Mouse (Mus musculus) cerebral cortex, adult 2 months (tissue): ENCODE results near the gene Espn.

Source experiments
- WGBS: fragments of 180-500 bp; shearing (Covaris S2); methylation state at CpG from one replicate; pipeline ENCODE4 v1.1.7; 2018; 5-methylcytosine and 5-hydroxymethylcytosine counted together

The Espn gene

DNA sequence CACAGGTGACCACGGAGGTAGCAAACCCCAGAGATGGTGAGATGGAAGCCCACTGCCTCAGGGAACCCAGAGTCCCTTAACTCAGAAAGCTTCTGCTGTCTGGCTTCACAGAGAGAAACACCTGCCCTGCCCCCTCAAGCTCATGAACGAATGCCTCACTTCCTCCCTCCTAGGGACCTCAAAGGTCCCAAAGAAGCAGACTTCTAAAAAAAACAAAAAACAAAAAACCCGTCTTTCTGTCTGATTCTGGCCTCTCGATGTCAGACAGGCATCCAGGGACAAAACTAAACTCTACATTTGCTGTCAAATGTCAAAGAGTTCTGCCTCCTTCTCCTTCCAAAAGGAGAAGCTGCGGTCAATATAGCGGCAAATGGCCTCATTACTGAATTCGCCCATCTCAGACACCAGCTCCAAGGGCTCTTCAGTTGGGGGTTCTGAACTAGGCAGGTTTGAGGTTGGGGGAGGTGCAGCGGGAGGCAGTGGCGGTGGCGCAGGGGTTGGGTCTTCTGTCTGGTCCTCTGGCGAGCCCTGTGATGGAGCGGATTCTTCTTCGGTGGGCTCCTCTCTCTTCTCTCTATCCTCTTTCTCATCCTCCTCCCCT is 27.7 kb downstream of the Espn start:
- 23% methylated on average over 13 of the region's 13 CpGs for WGBS

DNA sequence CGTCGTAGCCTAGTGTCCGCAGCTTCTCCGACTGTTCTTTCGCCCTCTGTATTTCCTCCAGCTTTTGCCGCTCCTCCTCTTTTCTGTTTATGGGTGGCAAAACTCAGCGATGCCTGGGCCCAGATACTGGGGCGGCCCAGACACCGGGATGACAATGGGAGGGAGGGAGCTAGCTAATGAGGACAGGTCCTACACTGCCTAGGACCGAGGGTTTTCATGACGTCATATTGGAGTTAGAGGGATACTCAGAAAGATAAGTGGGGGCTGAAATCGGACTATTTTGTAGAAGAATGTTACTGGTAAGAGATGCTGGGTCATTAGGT is 31.0 kb downstream of the Espn start:
- 6% methylated on average over 12 of the region's 12 CpGs for WGBS

DNA sequence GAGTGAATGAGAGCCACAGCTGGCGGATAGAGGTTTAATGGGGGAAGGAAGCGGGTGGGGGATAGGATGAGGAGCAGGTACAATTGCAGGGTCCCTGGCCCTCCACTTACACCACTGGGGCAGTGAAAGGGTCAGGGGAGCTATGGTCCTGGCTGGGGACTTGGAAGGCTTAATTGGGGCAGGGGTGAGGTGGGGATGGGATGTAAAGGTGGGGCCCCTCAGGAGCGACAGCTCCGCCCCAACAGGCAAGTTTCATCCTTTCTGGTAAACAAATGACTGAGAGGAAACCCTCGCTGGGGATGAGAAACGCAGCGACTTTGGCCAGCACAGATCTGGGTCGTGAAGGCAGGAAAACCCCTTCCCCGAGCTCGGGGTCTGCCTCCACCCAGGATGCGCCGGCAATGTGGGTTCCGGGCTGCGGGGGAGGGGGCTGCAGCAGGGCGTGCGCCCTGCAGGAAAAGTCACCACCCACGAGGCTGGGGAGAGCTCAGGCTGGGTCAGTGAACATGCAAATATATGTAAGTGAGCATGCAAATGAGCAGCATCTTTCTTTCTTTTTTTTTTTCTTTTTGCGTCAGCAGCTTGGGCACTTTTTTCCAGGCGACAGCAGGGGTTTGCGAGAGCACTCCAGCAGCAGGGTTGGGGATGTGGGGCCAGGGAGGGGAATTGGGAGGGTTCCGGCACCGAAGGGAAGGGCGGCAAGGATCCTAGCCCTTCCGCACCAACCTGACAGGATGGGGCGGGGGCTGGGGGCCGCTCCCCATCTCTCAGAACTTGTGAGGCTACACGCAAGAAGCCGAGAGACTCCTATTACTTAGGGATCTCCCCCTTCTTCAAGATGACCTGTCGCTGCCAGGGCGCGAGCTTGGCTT is 31.6 kb downstream of the Espn start:
- WGBS, result 5% methylated on average over 31 of the region's 31 CpGs

DNA sequence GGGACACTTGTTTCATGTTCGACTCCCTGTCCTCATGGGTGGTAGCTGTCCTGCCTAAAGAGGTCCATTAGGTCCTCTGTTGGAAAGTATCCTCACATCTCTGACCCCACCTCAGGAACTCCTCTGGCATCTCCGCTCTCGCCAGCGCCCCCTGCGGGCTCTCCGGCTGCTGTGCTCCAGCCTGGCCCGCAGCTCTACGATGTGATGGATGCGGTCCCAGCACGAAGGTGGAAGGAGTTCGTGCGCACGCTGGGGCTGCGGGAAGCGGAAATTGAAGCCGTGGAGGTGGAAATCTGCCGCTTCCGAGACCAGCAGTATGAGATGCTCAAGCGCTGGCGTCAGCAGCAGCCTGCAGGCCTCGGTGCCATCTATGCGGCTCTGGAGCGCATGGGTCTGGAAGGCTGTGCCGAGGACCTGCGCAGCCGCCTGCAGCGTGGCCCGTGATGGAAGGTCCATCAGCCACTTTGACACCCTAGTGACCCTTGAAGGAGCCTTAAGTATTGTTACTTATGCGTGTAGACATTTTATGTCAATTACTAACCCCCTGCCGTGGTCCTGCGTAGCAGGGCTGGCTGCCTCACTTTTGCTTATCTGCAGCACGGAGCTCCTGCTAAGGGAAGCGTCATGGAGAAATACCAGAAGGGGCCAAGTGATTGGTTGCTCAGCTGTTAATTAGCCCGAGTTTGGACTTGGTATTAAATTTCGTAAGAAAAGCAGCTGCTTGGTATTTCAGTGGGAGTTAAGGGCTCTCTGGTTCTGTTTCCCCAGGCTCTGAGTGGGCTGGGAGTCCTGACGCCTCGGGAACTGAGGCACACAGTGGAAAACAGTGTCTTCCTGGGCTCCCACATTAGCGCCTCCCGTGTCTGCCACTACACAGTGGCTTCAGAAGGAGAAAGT is 32.5 kb downstream of the Espn start:
- 27% methylated on average over 39 of the region's 39 CpGs for WGBS

DNA sequence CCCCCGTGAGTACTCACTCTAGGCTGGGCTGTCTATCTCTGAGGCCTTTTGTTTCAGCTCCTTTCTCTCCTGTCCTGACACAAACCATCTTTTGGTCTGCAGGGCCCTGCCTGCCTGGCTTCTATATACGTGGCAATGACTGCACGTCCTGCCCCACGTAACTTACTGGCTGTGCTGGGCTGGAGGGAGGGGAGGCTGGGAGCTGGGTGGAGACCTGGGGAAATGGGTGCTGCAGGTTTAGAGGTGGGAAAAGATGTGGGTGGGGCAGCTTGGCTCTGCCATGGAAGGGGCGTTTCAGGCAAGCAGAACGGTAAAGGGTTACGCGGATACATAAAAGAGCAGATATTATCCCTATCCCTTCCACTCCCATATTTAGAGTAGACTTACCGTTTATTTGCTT is 34.6 kb downstream of the Espn start:
- 71% methylated on average over 9 of the region's 9 CpGs for WGBS

DNA sequence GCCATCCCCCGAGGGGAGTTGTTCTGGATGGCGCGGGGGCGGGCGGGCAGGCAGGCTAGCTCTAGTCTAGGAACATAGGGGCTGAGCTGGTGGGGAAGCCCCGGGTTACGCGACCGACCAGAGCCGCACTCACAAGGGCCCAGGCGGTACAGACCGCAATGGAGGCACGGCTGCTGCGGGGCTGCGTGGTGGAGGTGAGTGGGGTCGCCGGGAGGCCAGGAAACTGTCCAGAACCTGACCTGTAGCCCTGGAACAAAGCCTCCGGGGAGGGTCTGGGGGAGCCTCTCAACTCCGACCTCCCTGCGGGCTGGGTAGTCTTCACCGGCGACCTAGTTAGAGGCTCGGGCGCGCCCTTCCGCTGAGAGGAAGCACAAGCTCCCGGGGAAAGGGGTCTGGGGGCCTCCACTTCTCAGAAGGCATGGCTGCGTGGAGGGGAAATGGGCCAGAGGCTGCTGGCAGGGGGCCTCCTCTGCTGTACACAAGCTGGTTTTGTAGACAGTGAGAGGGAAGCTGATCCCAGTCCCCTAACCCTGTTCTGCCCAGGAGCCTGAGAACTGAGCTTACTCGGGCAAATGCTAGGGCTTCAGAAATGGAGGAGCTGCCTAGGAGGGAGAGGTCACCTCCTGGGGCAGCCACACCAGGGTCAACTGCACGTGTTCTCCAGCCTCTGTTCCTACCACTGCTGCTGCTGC is 36.1 kb downstream of the Espn start, which contains the start of gene Tnfrsf25:
TSS of gene Tnfrsf25 (plus strand) at position 14 of the 692 bp plus-strand sequence.
- WGBS, result 13% methylated on average over 30 of the region's 30 CpGs

DNA sequence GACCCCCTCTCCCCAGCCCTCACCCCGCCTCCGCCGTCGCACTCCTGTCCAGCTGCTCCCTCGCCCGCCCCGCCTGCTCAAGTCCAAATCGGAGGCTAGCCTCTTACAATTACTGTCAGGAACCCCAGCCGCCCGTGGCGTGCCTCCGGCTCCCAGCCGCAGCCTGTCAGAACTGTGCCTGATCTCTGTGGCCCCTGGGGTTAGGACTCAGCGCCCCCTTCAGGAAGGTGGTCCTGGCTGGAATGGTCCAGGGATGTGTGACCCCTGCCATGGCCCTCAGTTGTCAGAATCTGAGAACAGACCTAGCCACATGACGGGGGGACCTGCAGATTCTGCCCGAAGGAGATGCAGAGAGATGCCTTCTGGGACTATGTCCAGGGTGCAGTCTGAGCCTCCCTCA is 38.1 kb downstream of the Espn start:
- 77% methylated on average over 16 of the region's 16 CpGs for WGBS

DNA sequence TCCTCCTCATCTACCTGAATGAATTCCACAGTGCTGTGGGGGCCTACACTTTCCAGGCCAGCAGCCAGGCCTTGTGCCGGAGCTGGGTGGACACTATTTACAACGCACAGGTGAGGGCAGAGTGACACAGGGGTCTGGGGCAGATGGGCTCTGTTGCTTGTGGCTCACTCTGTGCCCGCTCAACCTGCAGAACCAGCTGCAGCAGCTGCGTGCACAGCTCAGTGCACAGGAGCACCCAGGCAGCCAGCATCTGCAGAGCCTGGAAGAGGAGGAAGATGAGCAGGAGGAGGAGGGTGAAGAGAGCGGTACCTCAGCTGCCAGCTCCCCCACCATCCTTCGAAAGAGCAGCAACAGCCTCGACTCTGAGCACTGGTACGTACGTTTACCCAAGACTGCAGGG is 39.8 kb downstream of the Espn start:
- 81% methylated on average over 9 of the region's 9 CpGs for WGBS

DNA sequence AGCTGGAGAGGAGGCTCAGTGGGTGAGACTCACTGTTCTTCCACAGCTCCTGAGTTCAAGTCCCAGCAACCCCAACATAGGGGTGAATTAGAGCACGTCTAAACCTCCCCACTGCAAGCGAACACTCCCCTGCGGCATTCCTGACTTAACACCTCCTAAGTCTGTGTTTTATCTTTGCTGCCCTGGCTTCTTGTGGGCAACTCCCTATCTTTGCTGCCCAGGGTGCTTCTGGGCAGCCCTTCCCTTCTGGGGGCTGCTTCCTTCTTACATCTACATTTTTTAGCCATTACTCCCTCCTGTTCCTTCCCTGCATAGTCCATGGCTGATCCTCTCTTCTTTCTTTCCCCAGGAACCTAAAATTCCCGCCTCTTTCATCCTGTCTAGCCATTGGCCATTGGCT is 41.5 kb downstream of the Espn start:
- WGBS, result 90% methylated on average over 4 of the region's 4 CpGs

DNA sequence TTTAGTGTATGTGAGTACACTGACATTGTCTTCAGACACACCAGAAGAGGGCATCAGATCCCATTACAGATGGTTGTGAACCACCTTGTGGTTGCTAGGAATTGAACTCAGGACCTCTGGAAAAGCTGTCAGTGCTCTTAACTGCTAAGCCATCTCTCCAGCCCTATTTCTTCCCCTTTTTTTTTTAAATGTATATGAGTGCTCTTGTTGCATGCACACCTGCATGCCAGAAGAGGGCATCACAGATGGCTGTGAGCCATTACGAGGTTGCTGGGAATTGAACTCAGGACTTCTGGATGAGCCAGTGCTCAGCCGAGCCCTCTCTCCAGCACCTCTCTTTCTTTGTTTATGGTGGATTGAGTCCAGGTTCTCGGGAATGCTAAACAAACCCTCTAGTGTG is 42.7 kb downstream of the Espn start:
- WGBS, result 81% methylated on average over 3 of the region's 3 CpGs

DNA sequence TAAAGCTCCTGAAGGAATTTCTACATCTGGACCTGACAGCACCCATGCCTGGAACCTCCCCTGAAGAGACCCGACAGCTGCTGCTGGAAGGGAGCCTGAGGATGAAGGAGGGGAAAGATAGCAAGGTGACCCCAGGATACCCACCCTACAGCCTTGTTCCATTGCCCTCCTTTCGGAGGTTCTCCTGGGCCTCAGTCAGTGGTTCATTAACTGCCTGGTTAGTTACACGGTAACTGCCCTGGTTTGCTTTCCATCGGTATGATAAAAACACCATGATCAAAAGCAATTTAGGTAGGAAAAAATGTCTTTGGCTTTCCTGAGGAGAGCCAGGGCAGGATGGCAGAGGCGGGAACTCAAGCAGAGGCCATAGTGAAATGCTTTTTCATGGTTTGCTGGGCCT is 43.5 kb downstream of the Espn start:
- WGBS, result 85% methylated on average over 5 of the region's 5 CpGs

DNA sequence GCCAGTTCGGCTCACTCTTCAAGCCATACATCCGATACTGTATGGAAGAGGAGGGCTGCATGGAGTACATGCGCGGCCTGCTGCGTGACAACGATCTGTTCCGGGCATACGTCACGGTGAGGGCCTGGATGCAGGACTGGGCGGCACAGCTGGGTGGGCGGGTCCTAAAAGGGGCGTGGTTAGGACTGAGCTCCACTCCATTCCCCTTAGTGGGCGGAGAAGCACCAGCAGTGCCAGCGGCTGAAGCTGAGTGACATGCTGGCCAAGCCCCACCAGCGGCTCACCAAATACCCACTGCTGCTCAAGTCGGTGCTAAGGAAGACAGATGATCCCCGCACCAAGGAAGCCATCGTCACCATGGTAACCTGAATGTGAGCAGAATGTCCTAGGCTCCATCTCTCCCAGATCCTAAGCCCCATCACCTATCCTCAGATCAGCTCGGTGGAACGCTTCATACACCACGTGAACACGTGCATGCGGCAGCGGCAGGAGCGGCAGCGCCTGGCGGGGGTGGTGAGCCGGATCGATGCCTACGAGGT is 44.1 kb downstream of the Espn start:
- WGBS, result 29% methylated on average over 30 of the region's 30 CpGs

DNA sequence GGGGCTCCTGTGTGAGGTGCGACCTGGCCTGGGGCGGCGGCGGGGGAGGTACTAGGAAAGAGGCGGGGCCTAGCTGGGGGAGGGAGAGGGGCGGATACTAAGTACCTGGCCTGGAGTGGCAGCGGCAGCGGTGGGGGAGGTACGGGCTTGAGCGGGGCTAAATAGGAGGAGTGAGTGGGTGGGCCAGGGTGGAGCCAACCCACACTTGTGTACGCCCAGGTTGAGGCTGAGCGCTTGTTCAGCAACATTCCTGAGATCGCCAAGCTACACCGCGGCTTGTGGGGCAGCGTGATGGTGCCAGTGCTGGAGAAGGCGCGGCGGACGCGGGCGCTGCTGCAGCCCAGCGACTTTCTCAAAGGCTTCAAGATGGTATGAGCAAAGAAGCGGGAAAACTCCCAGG is 44.7 kb downstream of the Espn start:
- WGBS, result 27% methylated on average over 24 of the region's 24 CpGs

DNA sequence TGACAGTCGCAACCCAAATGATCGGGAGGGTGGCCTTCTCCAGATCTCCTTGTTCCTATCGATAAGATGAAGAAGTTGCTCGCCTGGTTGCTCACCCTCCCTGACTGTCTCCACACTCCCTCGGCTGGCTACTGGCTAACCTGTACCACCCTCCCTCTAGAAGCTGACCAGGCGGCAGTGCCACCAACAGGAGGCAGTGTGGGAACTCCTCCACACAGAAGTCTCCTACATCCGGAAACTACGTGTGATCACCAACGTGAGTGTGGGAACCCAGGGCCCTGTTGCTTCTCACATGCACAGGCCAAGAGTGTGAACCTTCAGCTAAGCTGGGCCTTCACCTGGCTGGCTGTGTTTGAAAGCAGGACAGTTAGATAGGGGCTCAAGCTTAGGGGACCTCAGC is 45.4 kb downstream of the Espn start:
- 61% methylated on average over 9 of the region's 9 CpGs for WGBS

DNA sequence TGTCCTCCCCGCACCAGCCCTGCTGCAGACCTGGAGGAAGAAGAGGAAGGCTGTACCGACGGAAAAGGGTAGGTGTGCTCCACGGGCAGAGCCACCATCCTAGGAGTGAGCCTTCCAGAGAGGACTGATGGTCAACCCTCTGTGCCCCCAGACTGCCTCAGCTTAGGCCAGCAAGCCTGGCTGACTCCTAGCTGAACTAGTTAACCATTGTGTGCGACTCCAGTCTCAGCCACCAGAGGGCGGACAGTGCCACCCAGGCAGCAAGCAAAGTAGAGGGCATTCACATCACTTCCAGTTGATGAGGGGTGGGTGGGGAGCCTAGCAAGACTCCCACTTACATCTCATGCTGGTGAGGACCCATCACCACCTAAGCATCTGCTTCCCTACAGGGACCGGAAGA is 49.1 kb downstream of the Espn start:
- WGBS, result 43% methylated on average over 7 of the region's 7 CpGs

DNA sequence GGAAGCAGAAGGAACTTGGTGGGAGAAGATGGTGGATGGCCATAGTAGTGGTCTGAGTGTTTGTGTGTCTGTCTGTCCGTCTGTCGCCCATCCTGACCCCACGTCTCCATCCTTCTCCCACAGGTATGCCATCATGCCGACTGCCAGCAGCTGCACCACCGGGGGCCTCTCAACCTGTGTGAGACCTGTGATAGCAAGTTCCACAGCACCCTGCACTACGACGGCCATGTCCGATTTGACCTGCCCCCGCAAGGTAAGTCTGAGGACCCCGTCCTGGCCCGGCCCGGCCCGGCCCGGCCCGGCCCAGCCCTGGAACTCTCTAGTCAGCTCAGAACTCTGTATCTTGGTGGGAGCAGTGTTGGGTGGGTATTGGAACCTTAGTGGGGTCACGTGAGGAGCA is 50.2 kb downstream of the Espn start:
- 95% methylated on average over 16 of the region's 16 CpGs for WGBS

DNA sequence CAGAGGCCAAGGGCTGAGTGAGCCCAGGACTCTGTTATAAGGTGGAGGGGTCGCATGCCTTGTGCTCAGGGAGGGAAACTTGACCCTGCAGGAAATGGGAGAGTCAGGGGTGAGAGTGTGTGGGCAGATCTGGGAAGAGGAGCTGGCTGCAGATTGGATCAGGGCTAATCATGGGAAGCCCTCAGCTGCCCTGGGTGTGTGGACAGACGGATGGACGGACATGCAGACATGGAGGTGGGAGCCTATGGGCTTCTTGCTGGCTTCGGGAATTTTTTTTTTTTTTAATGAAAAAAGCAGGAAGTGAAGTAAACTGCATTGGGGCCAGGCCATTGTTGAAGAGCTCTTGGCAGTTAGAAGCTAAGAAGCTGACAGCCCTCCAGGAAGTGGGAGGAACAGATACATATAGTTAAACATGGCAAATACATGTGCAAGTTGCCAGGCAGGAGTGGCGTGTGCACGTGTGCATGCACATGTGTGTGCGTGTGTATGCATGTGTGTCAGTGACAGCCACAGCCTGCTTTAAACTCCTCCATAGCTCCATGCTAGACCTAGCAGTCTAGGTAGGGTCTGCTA is 51.0 kb downstream of the Espn start:
- WGBS, result 42% methylated on average over 7 of the region's 7 CpGs

DNA sequence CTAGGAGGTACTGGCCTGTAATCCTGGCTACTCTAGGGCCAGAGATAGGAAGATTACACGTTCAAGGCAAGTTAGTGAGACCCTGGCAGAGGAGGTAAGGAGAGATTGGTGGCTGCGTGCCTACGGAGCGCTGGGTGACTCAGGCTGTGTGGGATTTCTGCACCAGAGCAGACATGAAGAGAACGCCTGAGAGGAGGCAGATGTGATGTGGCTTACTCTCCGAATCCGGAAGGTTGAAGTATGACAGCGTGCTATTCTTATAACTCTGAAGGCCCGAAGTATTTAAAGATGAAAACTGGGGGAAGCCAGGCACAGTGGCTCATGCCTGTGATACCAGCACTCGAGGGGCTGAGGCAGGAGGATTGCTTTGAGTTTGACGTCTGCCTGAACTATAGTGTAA is 51.6 kb downstream of the Espn start:
- 33% methylated on average over 11 of the region's 11 CpGs for WGBS

DNA sequence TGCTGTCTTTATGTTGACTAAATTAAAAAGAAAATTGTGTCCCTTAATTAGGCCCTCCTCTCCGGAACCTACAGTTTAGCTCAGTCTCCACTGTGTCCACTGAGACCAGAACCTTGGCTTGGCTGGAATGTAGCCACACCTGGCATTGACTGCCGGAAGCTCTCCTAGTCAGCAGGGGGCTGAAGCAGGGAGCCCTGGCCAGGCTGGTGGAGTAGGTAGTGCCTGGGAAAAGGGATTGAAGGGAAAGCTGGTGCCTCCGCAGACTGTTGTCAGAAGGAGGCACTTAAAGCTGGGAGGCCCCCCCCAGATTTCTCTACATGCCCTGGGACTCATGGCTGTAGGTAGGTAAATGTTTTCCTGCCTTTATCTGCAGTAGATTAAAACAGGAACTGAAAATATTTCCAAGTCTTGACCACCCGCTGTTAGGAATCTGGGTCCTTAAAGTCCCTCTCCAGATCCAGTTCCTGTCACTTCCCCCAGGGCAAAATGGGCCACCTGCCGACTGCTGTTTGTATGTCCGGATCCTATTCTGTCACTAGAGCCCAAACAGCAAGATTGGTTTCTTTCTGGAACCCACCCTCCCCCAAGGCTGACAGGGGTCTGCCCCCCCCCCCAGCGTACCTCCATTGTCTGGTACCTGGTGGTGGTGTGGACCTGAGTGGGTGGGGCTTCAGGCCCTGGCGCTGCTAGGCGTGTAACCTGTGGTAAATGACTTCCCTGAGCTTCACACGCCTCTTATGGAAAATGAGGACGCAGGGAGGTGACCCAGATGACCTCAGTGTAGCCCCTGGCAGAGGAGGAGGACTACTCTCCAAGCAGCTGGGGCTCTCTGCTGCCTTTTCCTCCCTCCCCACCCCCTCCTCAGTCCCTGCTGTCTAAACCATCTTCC is 54.0 kb downstream of the Espn start:
- 46% methylated on average over 11 of the region's 11 CpGs for WGBS

DNA sequence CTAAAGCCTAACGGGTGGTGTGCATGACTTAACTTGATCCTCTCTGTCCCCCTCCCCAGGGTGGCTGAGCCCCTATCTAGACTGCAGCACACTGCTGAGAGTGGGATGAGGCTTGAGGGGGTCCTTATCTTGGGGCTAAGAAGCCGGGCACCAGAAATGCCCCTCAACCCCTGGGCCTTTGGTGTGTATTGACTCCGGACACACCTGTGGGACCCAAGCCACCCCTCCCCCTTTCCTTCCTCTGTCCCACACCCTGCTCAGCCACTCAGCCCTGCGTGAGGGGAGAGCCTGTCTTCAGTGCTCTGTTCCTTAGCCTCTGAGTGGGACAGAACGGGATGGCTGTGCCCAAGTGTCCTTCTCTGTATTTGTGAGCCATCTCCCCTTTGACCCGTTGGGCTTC is 55.2 kb downstream of the Espn start:
- WGBS, result 54% methylated on average over 6 of the region's 6 CpGs
